Mouse (Mus musculus): ENCODE measurements around the gene Olfr394. TPM values are rescaled to one million over a fixed set of nuclear protein-coding genes. Genes with fewer than 3 reads are reported as not detected.
"Not testable (repeated sequence)": the region's sequence is repeated elsewhere in the genome, so short reads cannot be mapped to it uniquely, and the experiment has no call there.

Gene Olfr394
- total RNA-seq (2021) (not detected), polyA plus RNA-seq (2012; rRNA removed) (not detected in 2 replicates)
- long read RNA-seq: 0 reads

GRCm38 (mm10) chr11:73890671-73891070, at the start of gene Olfr394:
Gene Olfr394 (minus strand): TSS chr11:73890771.
- no peak for DNase-seq

DNA sequence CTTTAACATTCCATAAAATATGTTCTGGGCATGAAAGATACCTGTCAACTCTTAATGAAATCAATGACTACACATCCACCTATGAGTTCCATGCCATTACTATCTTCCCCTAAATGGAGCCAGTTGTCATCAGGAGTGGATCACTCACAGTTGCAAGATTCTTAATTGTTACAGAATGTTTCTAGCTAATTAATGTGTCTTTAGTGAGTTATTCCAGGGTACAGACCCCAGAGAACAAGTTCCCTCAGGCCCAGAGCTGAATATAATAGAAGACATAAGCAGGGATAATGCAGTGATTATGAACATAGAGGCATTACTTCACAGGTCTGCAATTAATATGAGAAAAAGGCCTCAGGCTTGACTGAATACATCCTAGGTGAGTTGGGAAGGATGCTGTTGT, 45.8 kb upstream of the Olfr394 start, which contains the start of gene Olfr23:
TSS of gene Olfr23 (plus strand) at position 301 of the 400 bp plus-strand sequence.
- DNase-seq: no peak

GRCm38 (mm10) chr11:73909199-73909598, 18.6 kb upstream of the Olfr394 start, which contains the start of gene Olfr395:
Gene Olfr395 (minus strand): TSS chr11:73909299.
- DNase-seq: not testable (repeated sequence)

- no peak for DNase-seq
Observed at GRCm38 (mm10) chr11:73851354-73851753, 39.2 kb downstream of the Olfr394 start, which contains the start of gene Olfr393. Gene Olfr393 (minus strand): TSS chr11:73851454.

Other genes starting within 250 kb of the Olfr394 start
- gene Zfp735, start 202.0 kb downstream of the Olfr394 start, total RNA-seq (2021): not detected
- not detected in 2 replicates for gene Zfp735, start 202.0 kb downstream of the Olfr394 start, polyA plus RNA-seq (2012; rRNA removed)
- not detected for gene Olfr389, start 110.1 kb downstream of the Olfr394 start, total RNA-seq (2021)
- gene Olfr389, start 110.1 kb downstream of the Olfr394 start, polyA plus RNA-seq (2012; rRNA removed): not detected in 2 replicates
- not detected for gene Olfr390, start 107.8 kb downstream of the Olfr394 start, total RNA-seq (2021)
- not detected in 2 replicates for gene Olfr390, start 107.8 kb downstream of the Olfr394 start, polyA plus RNA-seq (2012; rRNA removed)
- gene Olfr391-ps, start 87.7 kb downstream of the Olfr394 start, total RNA-seq (2021): not detected
- gene Olfr391-ps, start 87.7 kb downstream of the Olfr394 start, polyA plus RNA-seq (2012; rRNA removed): not detected in 2 replicates
- gene Olfr392, start 73.7 kb downstream of the Olfr394 start, total RNA-seq (2021): not detected
- gene Olfr392, start 73.7 kb downstream of the Olfr394 start, polyA plus RNA-seq (2012; rRNA removed): not detected in 2 replicates
- gene Olfr393, start 39.3 kb downstream of the Olfr394 start, total RNA-seq (2021): not detected
- gene Olfr393, start 39.3 kb downstream of the Olfr394 start, polyA plus RNA-seq (2012; rRNA removed): not detected in 2 replicates
- gene Olfr395, start 18.5 kb upstream of the Olfr394 start, total RNA-seq (2021): not detected
- gene Olfr395, start 18.5 kb upstream of the Olfr394 start, polyA plus RNA-seq (2012; rRNA removed): not detected in 2 replicates
- not detected for gene Olfr23, start 45.9 kb upstream of the Olfr394 start, total RNA-seq (2021)
- gene Olfr23, start 45.9 kb upstream of the Olfr394 start, polyA plus RNA-seq (2012; rRNA removed): not detected in 2 replicates
- gene Olfr397, start 70.0 kb upstream of the Olfr394 start, total RNA-seq (2021): not detected
- gene Olfr397, start 70.0 kb upstream of the Olfr394 start, polyA plus RNA-seq (2012; rRNA removed): not detected in 2 replicates
- gene Olfr398, start 99.6 kb upstream of the Olfr394 start, total RNA-seq (2021): not detected
- not detected in 2 replicates for gene Olfr398, start 99.6 kb upstream of the Olfr394 start, polyA plus RNA-seq (2012; rRNA removed)
- gene Olfr139, start 165.8 kb upstream of the Olfr394 start, total RNA-seq (2021): not detected
- gene Olfr139, start 165.8 kb upstream of the Olfr394 start, polyA plus RNA-seq (2012; rRNA removed): not detected in 2 replicates
- gene Olfr399, start 165.8 kb upstream of the Olfr394 start, total RNA-seq (2021): not detected
- not detected in 2 replicates for gene Olfr399, start 165.8 kb upstream of the Olfr394 start, polyA plus RNA-seq (2012; rRNA removed)
- not detected for gene Zfp616, start 179.2 kb upstream of the Olfr394 start, total RNA-seq (2021)
- not detected in 2 replicates for gene Zfp616, start 179.2 kb upstream of the Olfr394 start, polyA plus RNA-seq (2012; rRNA removed)
- not detected for gene Olfr401, start 222.9 kb upstream of the Olfr394 start, total RNA-seq (2021)
- not detected in 2 replicates for gene Olfr401, start 222.9 kb upstream of the Olfr394 start, polyA plus RNA-seq (2012; rRNA removed)